Mouse (Mus musculus): ENCODE results near the gene 4921524J17Rik. TPM values are rescaled to one million over a fixed set of nuclear protein-coding genes. Genes with fewer than 3 reads are reported as not detected.

The 4921524J17Rik gene
- polyA plus RNA-seq, 1 experiment from 2014 or later, result 44.6 TPM

GRCm38 (mm10) chr8:85430801-85431200 lies 1.8 kb downstream of the 4921524J17Rik start:
- WGBS, result 24% methylated on average over 3 of the region's 3 CpGs

GRCm38 (mm10) chr8:85429219-85429618 lies 3.4 kb downstream of the 4921524J17Rik start:
- Histone ChIP-seq H3K27me3 (ENCODE audit: control insufficient read depth, insufficient read depth, low read depth, low read length) (no peaks in the 10 kb centered on the region), H3K9ac (ENCODE audit: low read length) (peak overlapping the region; percentile 15; the same call in 1 of the 2 replicates), H3K4me1 (replicated peaks; ENCODE audit: control insufficient read depth, insufficient read depth, low read length) (peaks cover 24% of the 10 kb centered on the region), H3K9me3 (ENCODE audit: control insufficient read depth, low read length) (no peaks in the 10 kb centered on the region), H3K27ac (ENCODE audit: low read length) (peak overlapping the region; percentile 39; the same call in 1 of the 2 replicates), H3K4me3 (ENCODE audit: low read length) (no peak overlapping the region), H3K36me3 (ENCODE audit: control insufficient read depth, insufficient read depth, low read length) (no peaks in the 10 kb centered on the region), H3K4me2 (ENCODE audit: low read depth, low read length) (peak overlapping the region; percentile 8)
- ATAC-seq (ENCODE audit: low read depth), result no peak
- WGBS, result 22% methylated on average over 4 of the region's 4 CpGs

More at GRCm38 (mm10) chr8:85430801-85431200, 1.8 kb downstream of the 4921524J17Rik start:
- Histone ChIP-seq H3K36me3 (ENCODE audit: control insufficient read depth, insufficient read depth, low read length) (no peaks in the 10 kb centered on the region), H3K9me3 (ENCODE audit: control insufficient read depth, low read length) (no peaks in the 10 kb centered on the region), H3K9ac (ENCODE audit: low read length) (peak overlapping the region; percentile 24), H3K4me2 (ENCODE audit: low read depth, low read length) (peak overlapping the region; percentile 58), H3K4me3 (ENCODE audit: low read length) (peak overlapping the region; percentile 83), H3K27ac (ENCODE audit: low read length) (peak overlapping the region; percentile 55), H3K4me1 (replicated peaks; ENCODE audit: control insufficient read depth, insufficient read depth, low read length) (peaks cover 24% of the 10 kb centered on the region), H3K27me3 (ENCODE audit: control insufficient read depth, insufficient read depth, low read depth, low read length) (no peaks in the 10 kb centered on the region)
- ATAC-seq (ENCODE audit: low read depth), result no peak

GRCm38 (mm10) chr8:85427026-85427425 lies 5.6 kb downstream of the 4921524J17Rik start:
- H3K4me1 ChIP-seq (replicated peaks; ENCODE audit: control insufficient read depth, insufficient read depth, low read length), result peaks cover 20% of the 10 kb centered on the region
- 69% methylated on average over 4 of the region's 4 CpGs for WGBS
- H3K4me2 ChIP-seq (ENCODE audit: low read depth, low read length), result no peak overlapping the region
- H3K4me3 ChIP-seq (ENCODE audit: low read length), result no peak overlapping the region
- no peaks in the 10 kb centered on the region for H3K36me3 ChIP-seq (ENCODE audit: control insufficient read depth, insufficient read depth, low read length)
- no peaks in the 10 kb centered on the region for H3K27me3 ChIP-seq (ENCODE audit: control insufficient read depth, insufficient read depth, low read depth, low read length)
- ATAC-seq (ENCODE audit: low read depth), result no peak
- H3K27ac ChIP-seq (ENCODE audit: low read length), result no peak overlapping the region
- H3K9me3 ChIP-seq (ENCODE audit: control insufficient read depth, low read length), result no peaks in the 10 kb centered on the region
- no peak overlapping the region for H3K9ac ChIP-seq (ENCODE audit: low read length)

GRCm38 (mm10) chr8:85421329-85421728 lies 11.3 kb downstream of the 4921524J17Rik start:
- H3K36me3 ChIP-seq (ENCODE audit: control insufficient read depth, insufficient read depth, low read length), result no peaks in the 10 kb centered on the region; the same call in 1 of the 2 replicates
- no peak overlapping the region for H3K9ac ChIP-seq (ENCODE audit: low read length)
- H3K9me3 ChIP-seq (ENCODE audit: control insufficient read depth, low read length), result no peaks in the 10 kb centered on the region
- H3K4me3 ChIP-seq (ENCODE audit: low read length), result no peak overlapping the region
- ATAC-seq (ENCODE audit: low read depth), result no peak
- 87% methylated on average over 1 of the region's 1 CpGs for whole genome bisulfite sequencing
- H3K4me1 ChIP-seq (replicated peaks; ENCODE audit: control insufficient read depth, insufficient read depth, low read length), result no peaks in the 10 kb centered on the region
- no peak overlapping the region for H3K4me2 ChIP-seq (ENCODE audit: low read depth, low read length)
- H3K27me3 ChIP-seq (ENCODE audit: control insufficient read depth, insufficient read depth, low read depth, low read length), result no peaks in the 10 kb centered on the region
- no peak overlapping the region for H3K27ac ChIP-seq (ENCODE audit: low read length)

GRCm38 (mm10) chr8:85408526-85408925 lies 24.1 kb downstream of the 4921524J17Rik start:
- Histone ChIP-seq H3K4me1 (replicated peaks; ENCODE audit: control insufficient read depth, insufficient read depth, low read length) (no peaks in the 10 kb centered on the region), H3K27me3 (ENCODE audit: control insufficient read depth, insufficient read depth, low read depth, low read length) (no peaks in the 10 kb centered on the region), H3K27ac (ENCODE audit: low read length) (no peak overlapping the region), H3K4me2 (ENCODE audit: low read depth, low read length) (no peak overlapping the region), H3K4me3 (ENCODE audit: low read length) (no peak overlapping the region), H3K36me3 (ENCODE audit: control insufficient read depth, insufficient read depth, low read length) (no peaks in the 10 kb centered on the region), H3K9ac (ENCODE audit: low read length) (no peak overlapping the region), H3K9me3 (ENCODE audit: control insufficient read depth, low read length) (no peaks in the 10 kb centered on the region)
- ATAC-seq (ENCODE audit: low read depth), result no peak
- 68% methylated on average over 3 of the region's 3 CpGs for whole genome bisulfite sequencing

- WGBS, result 58% methylated on average over 7 of the region's 7 CpGs
- H3K4me2 ChIP-seq (ENCODE audit: low read depth, low read length), result no peak overlapping the region
- ATAC-seq (ENCODE audit: low read depth), result peak; percentile 51
These were observed 24.6 kb downstream of the 4921524J17Rik start for GRCm38 (mm10) chr8:85408053-85408505.

GRCm38 (mm10) chr8:85405961-85406360 lies 26.7 kb downstream of the 4921524J17Rik start:
- no peaks in the 10 kb centered on the region for H3K36me3 ChIP-seq (ENCODE audit: control insufficient read depth, insufficient read depth, low read length)
- H3K27ac ChIP-seq (ENCODE audit: low read length), result no peak overlapping the region
- H3K4me1 ChIP-seq (replicated peaks; ENCODE audit: control insufficient read depth, insufficient read depth, low read length), result no peaks in the 10 kb centered on the region
- no peak overlapping the region for H3K9ac ChIP-seq (ENCODE audit: low read length)
- H3K4me3 ChIP-seq (ENCODE audit: low read length), result no peak overlapping the region
- WGBS, result 69% methylated on average over 10 of the region's 10 CpGs
- no peaks in the 10 kb centered on the region for H3K9me3 ChIP-seq (ENCODE audit: control insufficient read depth, low read length)
- no peak overlapping the region for H3K4me2 ChIP-seq (ENCODE audit: low read depth, low read length)
- H3K27me3 ChIP-seq (ENCODE audit: control insufficient read depth, insufficient read depth, low read depth, low read length), result no peaks in the 10 kb centered on the region
- no peak for ATAC-seq (ENCODE audit: low read depth)

More at GRCm38 (mm10) chr8:85408053-85408505, 24.6 kb downstream of the 4921524J17Rik start:
- no peaks in the 10 kb centered on the region for H3K9me3 ChIP-seq (ENCODE audit: control insufficient read depth, low read length)
- H3K9ac ChIP-seq (ENCODE audit: low read length), result no peak overlapping the region
- H3K4me1 ChIP-seq (replicated peaks; ENCODE audit: control insufficient read depth, insufficient read depth, low read length), result no peaks in the 10 kb centered on the region
- no peak overlapping the region for H3K27ac ChIP-seq (ENCODE audit: low read length)
- H3K27me3 ChIP-seq (ENCODE audit: control insufficient read depth, insufficient read depth, low read depth, low read length), result no peaks in the 10 kb centered on the region
- no peaks in the 10 kb centered on the region for H3K36me3 ChIP-seq (ENCODE audit: control insufficient read depth, insufficient read depth, low read length)
- no peak overlapping the region for H3K4me3 ChIP-seq (ENCODE audit: low read length)

GRCm38 (mm10) chr8:85405418-85405817 lies 27.2 kb downstream of the 4921524J17Rik start:
- no peak for ATAC-seq (ENCODE audit: low read depth)
- no peak overlapping the region for H3K4me2 ChIP-seq (ENCODE audit: low read depth, low read length)
- no peak overlapping the region for H3K9ac ChIP-seq (ENCODE audit: low read length)
- WGBS, result 35% methylated on average over 3 of the region's 3 CpGs
- no peaks in the 10 kb centered on the region for H3K9me3 ChIP-seq (ENCODE audit: control insufficient read depth, low read length)
- no peaks in the 10 kb centered on the region for H3K36me3 ChIP-seq (ENCODE audit: control insufficient read depth, insufficient read depth, low read length)
- H3K4me1 ChIP-seq (replicated peaks; ENCODE audit: control insufficient read depth, insufficient read depth, low read length), result no peaks in the 10 kb centered on the region
- H3K4me3 ChIP-seq (ENCODE audit: low read length), result no peak overlapping the region
- H3K27me3 ChIP-seq (ENCODE audit: control insufficient read depth, insufficient read depth, low read depth, low read length), result no peaks in the 10 kb centered on the region
- no peak overlapping the region for H3K27ac ChIP-seq (ENCODE audit: low read length)

- no peak overlapping the region for H3K4me2 ChIP-seq (ENCODE audit: low read depth, low read length)
- no peaks in the 10 kb centered on the region for H3K4me1 ChIP-seq (replicated peaks; ENCODE audit: control insufficient read depth, insufficient read depth, low read length)
- no peak overlapping the region for H3K9ac ChIP-seq (ENCODE audit: low read length)
- 91% methylated on average over 4 of the region's 4 CpGs for WGBS
- no peak overlapping the region for H3K4me3 ChIP-seq (ENCODE audit: low read length)
- no peaks in the 10 kb centered on the region for H3K36me3 ChIP-seq (ENCODE audit: control insufficient read depth, insufficient read depth, low read length)
- no peaks in the 10 kb centered on the region for H3K27me3 ChIP-seq (ENCODE audit: control insufficient read depth, insufficient read depth, low read depth, low read length)
- no peak overlapping the region for H3K27ac ChIP-seq (ENCODE audit: low read length)
- no peaks in the 10 kb centered on the region for H3K9me3 ChIP-seq (ENCODE audit: control insufficient read depth, low read length)
- no peak for ATAC-seq (ENCODE audit: low read depth)
These were observed 34.1 kb downstream of the 4921524J17Rik start for GRCm38 (mm10) chr8:85398548-85398947.

GRCm38 (mm10) chr8:85397508-85397907 lies 35.1 kb downstream of the 4921524J17Rik start:
- H3K27me3 ChIP-seq (ENCODE audit: control insufficient read depth, insufficient read depth, low read depth, low read length), result no peaks in the 10 kb centered on the region
- H3K4me3 ChIP-seq (ENCODE audit: low read length), result no peak overlapping the region
- WGBS, result 37% methylated on average over 5 of the region's 5 CpGs
- H3K36me3 ChIP-seq (ENCODE audit: control insufficient read depth, insufficient read depth, low read length), result no peaks in the 10 kb centered on the region
- ATAC-seq (ENCODE audit: low read depth), result peak; percentile 71
- H3K27ac ChIP-seq (ENCODE audit: low read length), result no peak overlapping the region
- no peaks in the 10 kb centered on the region for H3K9me3 ChIP-seq (ENCODE audit: control insufficient read depth, low read length)
- H3K4me1 ChIP-seq (replicated peaks; ENCODE audit: control insufficient read depth, insufficient read depth, low read length), result no peaks in the 10 kb centered on the region
- no peak overlapping the region for H3K4me2 ChIP-seq (ENCODE audit: low read depth, low read length)
- H3K9ac ChIP-seq (ENCODE audit: low read length), result peak overlapping the region; percentile 34; the same call in 1 of the 2 replicates
